Mouse (Mus musculus) cerebellum, adult 2 months (tissue): ENCODE measurements around the gene Irf2bp1.

Experiments used
- CTCF ChIP-seq: fragments of 200-500 bp; IDR thresholded peaks from 2 replicates; pipeline ENCODE4 v1.5.1; 2011; ENCODE audit warnings: low read depth, mild to moderate bottlenecking, control low read depth, low read length, moderate library complexity, borderline replicate concordance; ENCODE audit not compliant: insufficient read depth
- POLR2A ChIP-seq: fragments of 200-500 bp; IDR thresholded peaks from 2 replicates; pipeline ENCODE4 v1.6.1; 2011; ENCODE audit warnings: low read length, control low read depth, borderline replicate concordance; ENCODE audit not compliant: insufficient read depth

DNA sequence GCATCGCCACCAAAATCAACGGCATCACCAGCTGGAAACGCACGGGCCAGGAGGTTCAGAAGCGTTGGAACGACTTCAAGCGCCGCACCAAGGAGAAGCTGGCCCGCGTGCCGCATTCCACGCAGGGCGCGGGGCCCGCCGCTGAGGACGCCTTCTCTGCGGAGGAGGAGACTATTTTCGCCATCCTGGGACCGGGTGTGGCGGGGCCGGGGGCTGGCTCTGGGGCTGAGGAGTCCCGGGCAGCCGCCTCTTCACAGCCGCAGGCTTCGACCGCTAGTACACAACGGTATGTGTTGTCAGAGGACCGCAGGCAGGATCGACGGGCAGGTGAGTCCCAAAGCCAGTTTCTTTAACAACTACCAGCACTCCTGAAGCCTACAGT lies 11.6 kb upstream of the Irf2bp1 start:
- no peak for TF ChIP-seq POLR2A
- TF ChIP-seq CTCF: no peak
